Mouse (Mus musculus): ENCODE data around the gene Ric8b.

Gene Ric8b

DNA sequence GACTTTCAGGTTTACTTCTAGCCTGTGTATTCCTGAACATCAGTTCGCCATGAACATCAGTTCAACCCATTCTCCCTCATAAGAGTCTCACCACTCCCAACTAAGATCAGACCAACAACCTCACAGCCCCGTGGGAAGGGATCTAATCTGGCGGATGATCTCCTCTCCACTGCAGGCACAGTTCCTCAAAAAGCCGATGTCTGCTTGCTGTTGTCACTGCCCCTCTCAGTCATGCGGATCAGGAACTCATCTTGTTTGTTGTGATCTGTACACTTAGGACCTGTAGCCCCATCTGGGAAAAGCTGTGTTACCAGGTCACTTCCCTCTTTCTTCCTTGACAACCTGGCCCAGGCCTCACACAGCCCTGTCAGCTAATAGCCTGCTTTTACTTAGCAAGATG, 45.7 kb downstream of the Ric8b start:
- no peak for DNase-seq

- peak; percentile 93 for DNase-seq
Measured at GRCm38 (mm10) chr10:84963726-84964125, 46.3 kb downstream of the Ric8b start.

DNA sequence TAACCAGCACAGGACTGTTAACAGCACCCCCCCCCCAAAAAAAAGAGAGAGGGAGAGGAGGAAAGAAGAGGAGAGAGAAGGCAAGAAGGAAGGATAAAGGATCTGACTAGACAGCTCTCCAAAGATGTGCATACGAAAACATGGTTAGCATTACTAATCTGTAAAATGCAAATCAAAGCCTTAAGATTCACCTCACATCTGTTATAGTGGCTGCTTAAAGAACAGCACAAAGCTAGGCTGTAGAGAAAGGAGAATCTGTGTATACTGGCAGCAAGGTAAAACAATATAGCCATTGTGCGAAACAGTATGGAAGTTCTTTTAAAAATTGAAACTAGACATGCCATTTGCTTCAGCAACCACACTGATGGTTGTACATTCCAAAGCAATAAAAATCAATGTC, 49.1 kb downstream of the Ric8b start:
- no peak for DNase-seq

GRCm38 (mm10) chr10:84967645-84968044, 50.2 kb downstream of the Ric8b start:
- no peak for DNase-seq

DNA sequence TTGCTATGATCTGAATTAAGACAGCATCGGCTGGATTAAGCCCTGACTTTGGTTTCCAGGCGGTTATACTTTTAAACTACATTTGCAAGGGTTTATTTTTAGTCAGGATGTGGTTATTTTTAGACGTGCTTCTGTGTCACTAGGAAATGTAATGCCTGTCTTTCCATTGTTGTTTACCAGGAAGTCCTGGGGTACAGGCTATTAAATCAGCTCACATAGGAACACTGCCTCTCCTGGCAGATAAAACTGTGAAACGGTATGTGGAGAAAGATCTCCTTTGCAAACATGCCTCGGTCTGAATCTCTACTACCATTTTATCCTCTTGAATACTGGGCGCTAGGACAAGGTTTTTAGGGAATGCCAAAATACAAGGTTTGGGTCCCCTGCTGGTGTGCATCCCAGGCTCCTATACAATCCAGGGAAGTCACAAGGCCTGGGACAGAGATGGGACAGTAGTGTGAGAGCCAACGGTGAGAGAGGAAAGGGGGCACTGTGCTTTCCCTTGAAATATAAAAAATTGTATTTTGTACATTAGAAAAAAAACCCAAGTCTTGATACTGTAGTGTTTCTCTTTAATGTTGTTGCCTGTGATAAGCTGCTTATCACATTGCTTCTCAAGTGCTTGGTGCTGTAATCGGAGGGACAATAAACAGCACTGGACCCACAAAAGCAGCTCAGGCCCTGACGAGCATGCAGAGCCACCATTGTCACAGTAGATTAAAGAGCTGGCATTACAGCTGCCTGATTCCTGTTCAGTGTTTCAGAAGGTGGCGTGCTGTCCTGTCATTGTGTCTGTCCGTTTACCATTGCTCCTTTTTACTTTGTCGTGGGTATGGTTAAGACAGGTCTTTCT, 51.7 kb downstream of the Ric8b start:
- no peak for DNase-seq

GRCm38 (mm10) chr10:84975264-84975663, 57.8 kb downstream of the Ric8b start:
- DNase-seq = no peak

DNA sequence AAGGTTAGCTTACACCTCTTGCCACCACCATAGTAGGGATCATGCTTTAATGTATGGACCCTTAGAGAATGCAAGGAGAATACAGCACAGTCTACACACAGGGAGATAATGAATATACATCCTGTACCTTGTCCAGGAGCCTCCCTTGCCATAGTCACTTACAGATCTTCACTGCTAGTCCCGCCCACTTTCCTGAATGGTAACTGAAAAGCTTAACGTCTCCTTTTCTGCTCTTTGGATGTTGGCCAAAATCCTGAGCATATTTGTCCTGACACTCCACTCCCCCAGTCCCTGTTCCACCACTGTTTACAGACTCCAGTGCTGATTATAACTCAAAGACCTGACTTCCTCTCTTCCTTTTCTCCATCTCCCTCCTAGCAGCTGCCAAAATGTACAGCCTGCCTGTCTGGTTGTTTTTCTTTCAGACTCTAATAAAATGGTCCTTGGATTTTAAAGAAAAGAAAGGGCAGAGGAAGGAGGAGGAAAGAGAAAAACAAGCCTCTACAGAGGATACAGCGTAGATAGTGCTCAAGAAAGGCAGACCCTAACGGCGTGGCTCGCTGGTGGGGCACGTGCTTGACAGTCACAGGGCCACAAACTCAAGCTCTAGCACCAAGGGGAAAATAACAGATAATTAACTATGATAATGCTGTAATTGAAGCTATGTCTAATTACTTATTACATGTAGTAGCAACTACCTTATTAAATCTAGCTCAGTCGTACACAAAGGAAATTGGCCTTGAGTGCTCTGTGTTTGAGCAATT, 59.4 kb downstream of the Ric8b start:
- no peak for DNase-seq

DNA sequence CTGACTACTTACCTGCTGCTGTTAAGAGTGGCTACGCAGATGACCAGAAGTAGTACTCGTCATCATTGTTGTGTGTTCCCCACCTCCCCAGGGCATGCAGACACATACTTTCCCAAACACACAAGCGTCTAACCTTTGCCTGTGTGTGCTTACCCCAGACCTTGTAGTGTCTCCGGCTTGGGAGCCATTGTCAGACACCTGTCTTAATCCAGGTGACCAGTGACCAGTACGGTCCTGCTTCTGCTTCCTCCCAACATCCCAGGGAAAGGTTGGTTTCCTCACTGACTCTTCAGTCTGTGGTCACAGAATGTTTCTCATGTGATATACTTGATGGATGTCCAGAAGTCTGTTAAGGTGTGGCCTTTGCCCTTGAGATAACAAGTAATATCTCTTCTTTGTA, 62.9 kb downstream of the Ric8b start:
- no peak for DNase-seq

DNA sequence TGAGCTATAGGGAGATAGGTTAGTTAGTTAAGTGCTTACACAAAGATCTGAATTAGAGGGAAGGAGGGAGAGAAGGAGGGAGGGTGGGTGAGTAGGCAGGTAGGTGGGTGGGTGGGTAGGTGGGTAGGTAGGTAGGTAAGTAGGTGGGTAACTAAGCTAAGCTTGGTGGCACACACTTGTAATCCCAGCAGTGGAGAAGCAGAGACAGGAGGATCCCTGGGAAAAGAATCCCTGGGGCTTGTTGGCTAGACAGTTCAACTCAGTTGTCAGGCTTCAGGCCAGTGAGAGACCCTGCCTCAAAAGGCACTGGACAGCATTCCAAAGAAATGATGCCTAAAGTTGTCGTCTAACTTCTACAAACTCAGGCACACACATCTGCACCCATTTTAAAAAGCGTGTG, 64.0 kb downstream of the Ric8b start:
- no peak for DNase-seq

DNA sequence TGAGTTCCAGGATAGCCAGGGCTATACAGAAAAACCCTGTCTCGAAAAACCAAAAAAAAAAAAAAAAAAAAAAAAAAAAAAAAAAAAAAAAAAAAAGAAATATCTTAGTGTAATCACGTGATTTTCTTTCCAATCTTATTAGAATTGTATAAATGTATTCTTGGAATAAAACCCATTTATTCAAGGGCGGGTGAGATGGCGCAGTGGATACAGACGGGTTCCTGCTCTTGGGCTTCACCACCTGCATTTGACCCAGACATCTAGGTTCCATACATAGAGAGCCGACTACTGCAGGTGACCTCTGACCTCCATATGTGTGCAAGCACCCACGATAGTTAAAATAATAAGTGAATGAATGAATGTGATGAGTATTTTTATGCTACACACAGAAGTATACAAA, 65.3 kb downstream of the Ric8b start:
- no peak for DNase-seq

DNA sequence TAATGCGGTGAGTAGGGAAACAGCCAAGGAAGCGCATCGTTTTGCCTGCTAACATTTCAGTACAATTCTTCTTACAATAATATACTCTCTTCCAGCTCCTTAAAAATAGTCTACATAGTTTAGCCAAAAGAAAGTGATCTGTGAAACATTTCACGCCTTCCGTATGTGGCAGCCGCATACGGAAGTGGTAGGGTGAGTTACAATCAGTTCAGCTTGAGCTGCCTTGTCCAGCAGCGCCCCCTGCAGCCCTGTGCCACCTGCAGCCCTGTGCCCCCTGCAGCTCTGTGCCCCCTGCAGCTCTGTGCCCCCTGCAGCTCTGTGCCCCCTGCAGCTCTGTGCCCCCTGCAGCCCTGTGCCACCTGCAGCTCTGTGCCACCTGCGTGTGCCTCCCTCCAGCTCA, 68.5 kb downstream of the Ric8b start:
- DNase-seq = no peak

- DNase-seq = no peak
Measured at GRCm38 (mm10) chr10:84987666-84988065, 70.2 kb downstream of the Ric8b start.

DNA sequence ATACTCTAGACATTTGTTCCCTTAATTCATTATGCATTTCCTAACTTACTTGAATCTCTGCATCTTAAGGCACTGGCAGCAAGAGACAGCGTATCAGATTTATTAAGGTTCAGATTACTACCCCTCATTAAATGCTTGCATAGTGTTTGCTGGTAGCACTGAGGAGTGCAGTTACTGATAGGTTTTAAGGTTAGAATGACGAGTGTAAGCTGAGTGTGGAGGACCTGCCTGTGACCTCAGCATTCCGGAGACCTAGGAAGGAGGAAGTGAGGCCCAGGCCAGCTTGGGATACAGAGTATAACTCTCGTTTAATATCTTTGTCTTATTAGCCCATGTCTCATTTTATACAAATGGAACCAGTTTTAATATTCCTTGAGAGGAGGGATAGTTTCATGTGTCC, 71.2 kb downstream of the Ric8b start:
- DNase-seq = no peak

DNA sequence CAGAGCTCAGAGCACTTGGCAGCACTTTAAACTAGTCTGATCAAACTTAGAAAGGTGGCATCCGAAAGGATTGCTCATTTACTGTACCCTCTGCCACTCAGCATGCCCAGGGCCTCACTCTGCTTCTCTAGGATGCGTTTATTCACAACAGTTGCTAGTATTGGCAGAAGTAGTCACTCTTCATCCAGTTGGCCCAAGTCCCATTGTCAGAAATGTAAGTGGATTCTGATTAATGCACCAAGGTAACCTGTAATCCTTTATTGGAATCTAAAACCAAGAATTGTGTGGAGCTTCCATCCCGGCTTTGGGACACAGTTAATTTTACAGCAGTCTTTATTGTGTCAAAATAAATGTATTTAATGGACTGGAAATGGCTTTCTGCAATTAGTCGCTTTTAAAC, 76.9 kb downstream of the Ric8b start:
- no peak for DNase-seq

- DNase-seq = no peak
Measured at GRCm38 (mm10) chr10:84994971-84995370, 77.6 kb downstream of the Ric8b start.

DNA sequence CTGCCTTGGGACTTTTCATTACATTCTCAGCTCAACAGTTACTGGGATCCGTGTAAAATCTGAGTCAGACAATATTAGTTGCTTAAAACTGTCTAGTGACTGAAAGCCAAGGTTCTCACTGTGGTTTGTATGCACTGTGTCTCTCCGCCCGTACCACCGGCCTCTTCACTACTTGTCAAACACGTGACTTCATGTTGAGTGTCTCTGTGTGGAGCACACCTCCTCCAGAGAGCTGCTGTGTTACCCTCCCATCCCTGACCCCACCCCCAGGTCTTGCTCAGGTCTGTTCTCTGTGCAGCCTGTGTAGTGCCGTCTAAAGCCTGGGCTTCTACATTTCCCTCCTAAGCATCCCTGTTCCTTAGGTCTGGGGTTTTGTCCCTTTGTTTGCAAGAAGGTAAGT, 79.0 kb downstream of the Ric8b start:
- no peak for DNase-seq

DNA sequence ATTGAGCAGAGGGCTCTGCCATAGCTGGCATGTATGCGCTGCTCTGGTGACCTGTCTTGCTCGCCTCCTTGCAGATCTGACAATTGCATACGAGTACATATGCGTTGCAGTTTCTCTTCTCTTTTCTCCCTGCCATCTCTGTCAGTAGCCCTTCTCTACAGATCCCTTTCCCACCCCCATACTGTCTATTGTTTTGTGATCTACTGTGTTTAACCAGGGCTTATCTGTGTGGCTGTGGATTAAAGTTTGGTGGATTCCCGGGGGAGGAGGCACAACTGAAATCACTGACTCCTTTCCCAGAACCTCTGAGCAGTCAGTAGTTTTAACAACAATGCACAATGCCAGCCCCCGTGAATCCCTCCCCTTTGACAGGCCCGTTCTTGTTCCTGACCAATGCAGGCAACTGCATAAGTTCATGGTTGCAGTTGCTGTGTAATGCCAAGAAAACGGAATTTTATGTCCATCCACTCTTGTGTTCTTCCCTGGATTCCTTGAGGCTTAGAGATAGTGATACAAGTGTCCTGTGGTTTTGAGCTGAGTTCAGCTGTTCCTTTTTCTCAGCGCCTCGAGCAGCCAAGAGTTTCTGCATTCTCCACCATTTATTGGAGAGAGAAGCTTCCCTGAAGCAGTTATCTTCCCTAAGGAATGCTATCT, 80.3 kb downstream of the Ric8b start:
- DNase-seq = no peak

DNA sequence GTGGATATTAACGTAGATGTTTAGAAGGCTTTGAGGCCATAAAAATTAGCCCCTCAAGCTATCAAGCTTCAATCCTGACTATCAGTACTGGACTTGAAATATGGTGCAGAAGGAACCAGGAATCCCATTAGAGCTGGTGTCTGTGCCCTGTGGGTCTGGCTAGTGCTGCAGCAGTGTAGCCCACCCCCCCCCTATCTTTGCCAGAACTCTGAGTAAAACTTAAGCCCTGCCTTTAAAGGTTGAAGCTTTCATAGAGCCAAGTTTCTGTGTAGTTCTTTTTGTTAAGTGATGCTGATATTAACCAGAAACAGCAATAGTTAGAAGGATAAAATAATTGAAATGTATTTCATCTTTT, 80.8 kb downstream of the Ric8b start:
- no peak for DNase-seq

DNA sequence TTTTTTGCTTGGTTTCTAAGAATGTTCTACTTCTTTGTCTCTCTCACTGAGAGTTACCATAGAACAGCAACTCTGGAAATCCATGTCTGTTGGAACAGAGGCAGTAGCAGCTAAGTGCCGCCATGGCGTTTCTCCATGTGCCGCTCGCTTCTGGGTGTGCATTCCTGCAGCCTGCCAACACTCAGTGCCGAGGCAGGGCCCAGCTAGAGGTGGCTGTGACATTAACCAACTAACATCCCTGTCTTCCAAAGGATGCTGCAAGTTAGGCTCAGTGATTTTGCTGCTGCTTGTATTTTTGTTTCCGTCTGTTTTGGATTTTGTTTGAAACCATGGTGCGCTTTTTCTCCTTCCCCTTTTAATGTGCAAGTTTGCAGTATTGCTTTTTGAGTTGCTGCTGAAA, 84.5 kb downstream of the Ric8b start:
- no peak for DNase-seq

DNA sequence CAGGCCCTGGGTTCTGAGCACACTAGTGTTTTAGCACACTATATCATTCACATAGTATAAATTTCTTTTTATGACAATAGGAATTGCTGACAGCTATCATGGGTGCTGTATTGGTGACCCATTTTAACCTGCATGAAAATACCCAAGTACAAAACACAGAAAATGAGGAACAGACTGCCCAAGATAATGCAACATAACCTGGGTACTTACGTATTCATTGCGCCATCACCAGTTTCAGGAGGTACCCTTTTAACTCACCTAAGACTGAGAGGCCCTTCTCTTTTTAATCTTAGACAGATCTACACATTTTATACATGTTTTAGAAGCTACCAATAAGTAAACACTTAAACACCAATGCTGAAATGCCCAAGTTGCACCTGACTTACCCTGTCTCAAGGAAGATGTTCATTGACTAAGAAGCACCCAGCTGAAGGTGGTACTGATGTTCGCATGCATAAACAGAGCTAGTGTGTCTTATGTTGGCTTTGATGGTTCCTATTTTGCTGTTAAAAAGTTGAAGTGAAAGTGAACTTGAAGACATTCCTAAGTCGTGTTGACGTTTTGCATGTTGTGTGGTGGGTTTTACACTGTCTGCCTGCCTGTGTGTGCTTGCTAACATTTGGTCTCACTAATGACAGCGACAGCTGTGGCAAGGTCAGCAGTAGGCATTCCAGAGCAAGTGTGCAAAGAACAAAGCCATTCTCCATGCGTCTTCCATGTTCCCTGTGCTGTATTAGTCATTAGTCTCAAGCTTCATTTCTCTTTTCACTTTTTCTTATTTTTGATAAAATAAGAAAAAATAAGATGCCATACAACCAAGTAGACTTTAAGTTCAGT, 86.0 kb downstream of the Ric8b start:
- no peak for DNase-seq

DNA sequence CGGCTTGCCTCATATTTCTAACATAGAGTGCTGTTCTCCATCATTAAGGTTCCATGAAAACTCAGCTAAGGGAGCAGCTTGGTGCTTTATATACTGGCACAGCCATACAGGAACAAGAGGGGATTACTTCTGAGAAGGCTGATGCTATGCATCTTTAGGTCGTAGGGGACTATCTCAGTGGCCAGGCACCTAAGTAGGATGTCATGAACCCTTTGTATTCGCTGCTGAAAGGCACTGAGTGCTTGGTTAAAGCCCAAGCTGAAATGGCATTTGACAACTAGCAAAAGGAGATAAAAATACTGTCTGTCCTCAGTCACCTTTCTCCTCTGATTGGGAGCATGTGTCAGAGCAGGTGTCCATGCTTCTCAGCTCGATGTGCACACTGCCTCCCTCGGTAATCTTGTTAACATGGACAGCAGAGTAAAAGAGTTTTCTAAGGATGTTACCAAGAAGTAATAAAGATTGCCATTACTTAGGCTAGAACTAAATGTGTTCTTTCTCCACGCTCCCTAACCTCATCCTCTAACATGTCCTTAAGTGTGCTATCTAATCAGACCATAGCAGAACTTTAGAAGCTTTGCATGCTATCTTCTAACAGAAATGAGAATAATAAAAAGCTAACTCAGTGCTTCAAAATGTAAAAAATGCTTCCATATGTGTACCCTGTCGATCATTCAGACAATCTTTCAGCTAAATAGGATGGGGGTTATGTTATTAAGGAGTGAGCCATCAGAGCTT, 89.3 kb downstream of the Ric8b start:
- DNase-seq = no peak

Data from layer of hippocampus, adult 9-11 months (tissue).